Mouse (Mus musculus): ENCODE data around the gene Rdh8. TPM values are rescaled to one million over a fixed set of nuclear protein-coding genes. Genes with fewer than 3 reads are reported as not detected.

Gene Rdh8
- polyA plus RNA-seq, 1 experiment from 2014 or later: not detected

GRCm38 (mm10) chr9:20870211-20871173, 52.2 kb downstream of the Rdh8 start:
- no peaks in the 10 kb centered on the region for H3K9me3 ChIP-seq (ENCODE audit: control insufficient read depth, low read length)
- H3K4me2 ChIP-seq (replicated peaks; ENCODE audit: low read depth, low read length): no peak overlapping the region
- peaks cover 30% of the 10 kb centered on the region for H3K27me3 ChIP-seq (ENCODE audit: control insufficient read depth, insufficient read depth, low read length)
- H3K4me3 ChIP-seq (ENCODE audit: low read depth, low read length): no peak overlapping the region
- H3K27ac ChIP-seq (ENCODE audit: low read depth, low read length): no peak overlapping the region
- WGBS: 79% methylated on average over 12 of the region's 12 CpGs
- DNase-seq (ENCODE audit: low spot score) (no peak), ATAC-seq (ENCODE audit: low FRiP score) (no peak)
- no peaks in the 10 kb centered on the region for H3K36me3 ChIP-seq (ENCODE audit: control insufficient read depth, insufficient read depth, low read length)
- no peak overlapping the region for H3K9ac ChIP-seq (ENCODE audit: low read depth, low read length)
- H3K4me1 ChIP-seq (replicated peaks; ENCODE audit: control insufficient read depth, insufficient read depth, low read length): no peaks in the 10 kb centered on the region

- no peak for ATAC-seq (ENCODE audit: low FRiP score)
- WGBS: 87% methylated on average over 10 of the region's 10 CpGs
- H3K9ac ChIP-seq (ENCODE audit: low read depth, low read length): no peak overlapping the region
- no peak overlapping the region for H3K4me2 ChIP-seq (replicated peaks; ENCODE audit: low read depth, low read length)
- no peak overlapping the region for H3K4me3 ChIP-seq (ENCODE audit: low read depth, low read length)
- no peaks in the 10 kb centered on the region for H3K9me3 ChIP-seq (ENCODE audit: control insufficient read depth, low read length)
- peaks cover 25% of the 10 kb centered on the region for H3K27me3 ChIP-seq (ENCODE audit: control insufficient read depth, insufficient read depth, low read length)
- no peak overlapping the region for H3K27ac ChIP-seq (ENCODE audit: low read depth, low read length)
- no peaks in the 10 kb centered on the region for H3K36me3 ChIP-seq (ENCODE audit: control insufficient read depth, insufficient read depth, low read length)
- no peaks in the 10 kb centered on the region for H3K4me1 ChIP-seq (replicated peaks; ENCODE audit: control insufficient read depth, insufficient read depth, low read length)
- DNase-seq (ENCODE audit: low spot score): no peak
These were observed 54.7 kb downstream of the Rdh8 start for GRCm38 (mm10) chr9:20872991-20873390.

GRCm38 (mm10) chr9:20873521-20873920, 55.2 kb downstream of the Rdh8 start:
- H3K4me3 ChIP-seq (ENCODE audit: low read depth, low read length): no peak overlapping the region
- no peak for DNase-seq (ENCODE audit: low spot score)
- WGBS: 89% methylated on average over 12 of the region's 12 CpGs
- H3K36me3 ChIP-seq (ENCODE audit: control insufficient read depth, insufficient read depth, low read length): no peaks in the 10 kb centered on the region
- H3K27me3 ChIP-seq (ENCODE audit: control insufficient read depth, insufficient read depth, low read length): peaks cover 22% of the 10 kb centered on the region
- H3K9me3 ChIP-seq (ENCODE audit: control insufficient read depth, low read length): no peaks in the 10 kb centered on the region
- no peak overlapping the region for H3K9ac ChIP-seq (ENCODE audit: low read depth, low read length)
- no peak overlapping the region for H3K27ac ChIP-seq (ENCODE audit: low read depth, low read length)
- no peak overlapping the region for H3K4me2 ChIP-seq (replicated peaks; ENCODE audit: low read depth, low read length)
- H3K4me1 ChIP-seq (replicated peaks; ENCODE audit: control insufficient read depth, insufficient read depth, low read length): no peaks in the 10 kb centered on the region
- no peak for ATAC-seq (ENCODE audit: low FRiP score)

- ATAC-seq (ENCODE audit: low FRiP score) (no peak), DNase-seq (ENCODE audit: low spot score) (no peak)
- no peaks in the 10 kb centered on the region for H3K9me3 ChIP-seq (ENCODE audit: control insufficient read depth, low read length)
- no peaks in the 10 kb centered on the region for H3K36me3 ChIP-seq (ENCODE audit: control insufficient read depth, insufficient read depth, low read length)
- peaks cover 5% of the 10 kb centered on the region for H3K27me3 ChIP-seq (ENCODE audit: control insufficient read depth, insufficient read depth, low read length)
- H3K27ac ChIP-seq (ENCODE audit: low read depth, low read length): no peak overlapping the region
- no peaks in the 10 kb centered on the region; the same call in 1 of the 2 replicates for H3K4me1 ChIP-seq (replicated peaks; ENCODE audit: control insufficient read depth, insufficient read depth, low read length)
- no peak overlapping the region for H3K4me3 ChIP-seq (ENCODE audit: low read depth, low read length)
- H3K4me2 ChIP-seq (replicated peaks; ENCODE audit: low read depth, low read length): no peak overlapping the region
- H3K9ac ChIP-seq (ENCODE audit: low read depth, low read length): no peak overlapping the region
- 66% methylated on average over 23 of the region's 23 CpGs for WGBS
These were observed 56.9 kb downstream of the Rdh8 start for GRCm38 (mm10) chr9:20875021-20875790.

Other genes with a start within 250 kb of the Rdh8 start
- 26.3 and 34.1 TPM in 2 replicates for gene Zfp846, start 237.2 kb upstream of the Rdh8 start, polyA plus RNA-seq (2014; fragmentation: Nextera tagmentation; extraction: Ambion mirVana)
- gene Ubl5, start 175.6 kb upstream of the Rdh8 start, polyA plus RNA-seq (2014; fragmentation: Nextera tagmentation; extraction: Ambion mirVana): 448 and 456 TPM in 2 replicates
- 12.6 and 14.3 TPM in 2 replicates for gene Fbxl12, start 173.7 kb upstream of the Rdh8 start, polyA plus RNA-seq (2014; fragmentation: Nextera tagmentation; extraction: Ambion mirVana)
- gene Pin1, start 166.4 kb upstream of the Rdh8 start, polyA plus RNA-seq (2014; fragmentation: Nextera tagmentation; extraction: Ambion mirVana): 65.2 and 65.9 TPM in 2 replicates
- 64.4 and 65.1 TPM in 2 replicates for gene Olfm2, start 72.2 kb upstream of the Rdh8 start, polyA plus RNA-seq (2014; fragmentation: Nextera tagmentation; extraction: Ambion mirVana)
- 0.32 and 0.66 TPM in 2 replicates for gene Col5a3, start 3.4 kb upstream of the Rdh8 start, polyA plus RNA-seq (2014; fragmentation: Nextera tagmentation; extraction: Ambion mirVana)
- gene A230050P20Rik, start 50.1 kb downstream of the Rdh8 start, polyA plus RNA-seq (2014; fragmentation: Nextera tagmentation; extraction: Ambion mirVana): 0.59 and 0.97 TPM in 2 replicates
- 4.3 and 4.9 TPM in 2 replicates for gene Angptl6, start 61.2 kb downstream of the Rdh8 start, polyA plus RNA-seq (2014; fragmentation: Nextera tagmentation; extraction: Ambion mirVana)
- 55.9 and 57.8 TPM in 2 replicates for gene Ppan, start 69.7 kb downstream of the Rdh8 start, polyA plus RNA-seq (2014; fragmentation: Nextera tagmentation; extraction: Ambion mirVana)
- 342 and 364 TPM in 2 replicates for gene Eif3g, start 80.1 kb downstream of the Rdh8 start, polyA plus RNA-seq (2014; fragmentation: Nextera tagmentation; extraction: Ambion mirVana)
- 65.6 and 82.9 TPM in 2 replicates for gene Dnmt1, start 141.4 kb downstream of the Rdh8 start, polyA plus RNA-seq (2014; fragmentation: Nextera tagmentation; extraction: Ambion mirVana)
- gene S1pr2, start 158.3 kb downstream of the Rdh8 start, polyA plus RNA-seq (2014; fragmentation: Nextera tagmentation; extraction: Ambion mirVana): 23.4 TPM in 2 replicates
- gene Mrpl4, start 184.2 kb downstream of the Rdh8 start, polyA plus RNA-seq (2014; fragmentation: Nextera tagmentation; extraction: Ambion mirVana): 120 and 132 TPM in 2 replicates
- gene Icam1, start 197.5 kb downstream of the Rdh8 start, polyA plus RNA-seq (2014; fragmentation: Nextera tagmentation; extraction: Ambion mirVana): 4.3 and 4.5 TPM in 2 replicates
- 5.4 and 5.7 TPM in 2 replicates for gene Icam4, start 210.9 kb downstream of the Rdh8 start, polyA plus RNA-seq (2014; fragmentation: Nextera tagmentation; extraction: Ambion mirVana)
- gene Icam5, start 213.6 kb downstream of the Rdh8 start, polyA plus RNA-seq (2014; fragmentation: Nextera tagmentation; extraction: Ambion mirVana): 0.24 TPM in 1 of 2 replicates, not detected in the other
- 0.45 and 2.7 TPM in 2 replicates for gene Zglp1, start 248.6 kb downstream of the Rdh8 start, polyA plus RNA-seq (2014; fragmentation: Nextera tagmentation; extraction: Ambion mirVana)